Mouse (Mus musculus) ES-E14 (cell line): Measurements from ENCODE around the gene Secisbp2l. TPM values are rescaled to one million over a fixed set of nuclear protein-coding genes. Genes with fewer than 3 reads are reported as not detected.

Source experiments
- DNase-seq: peaks from one replicate; pipeline ENCODE4 v3.0.0-alpha.2; 2013; ENCODE audit warnings: low read depth, low spot score
- H3K27ac ChIP-seq: 2 replicates; pipeline ENCODE4 v1.5.1; 2012; ENCODE audit warnings: low read depth, mild to moderate bottlenecking, low read length, moderate library complexity, mixed read lengths; ENCODE audit not compliant: poor library complexity, insufficient read depth, severe bottlenecking
- H3K36me3 ChIP-seq: 2 replicates; pipeline ENCODE4 v1.6.1; 2012; ENCODE audit warnings: mild to moderate bottlenecking, low read length, moderate library complexity, mixed read lengths; ENCODE audit not compliant: control insufficient read depth, poor library complexity, insufficient read depth, severe bottlenecking
- H3K4me1 ChIP-seq, 2 experiments: fragments of 150-350 bp in 1 of 2; sonication (generic) in 1 of 2; 2 replicates each; pipeline ENCODE4 v1.6.1; 2012; ENCODE audit warnings: low read length in 2 of 2, mild to moderate bottlenecking in 1 of 2, mixed read lengths in 1 of 2; ENCODE audit not compliant: control insufficient read depth in 2 of 2, insufficient read depth in 2 of 2, poor library complexity in 1 of 2
- H3K4me3 ChIP-seq, 2 experiments: fragments of 150-350 bp in 1 of 2; sonication (generic) in 1 of 2; 2 replicates each; pipeline ENCODE4 v1.5.1; 2012; ENCODE audit warnings: low read length in 2 of 2, low read depth in 1 of 2, mild to moderate bottlenecking in 1 of 2, mixed read lengths in 1 of 2; ENCODE audit not compliant: insufficient read depth in 1 of 2, poor library complexity in 1 of 2, severe bottlenecking in 1 of 2
- H3K9ac ChIP-seq: 2 replicates; pipeline ENCODE4 v1.6.1; 2012; ENCODE audit warnings: low read depth, mild to moderate bottlenecking, low read length, mixed read lengths; ENCODE audit not compliant: poor library complexity, insufficient read depth, severe bottlenecking
- H3K9me3 ChIP-seq: fragments of 150-350 bp; sonication (generic); 2 replicates; pipeline ENCODE4 v1.6.1; 2012; ENCODE audit warnings: low read depth, mild to moderate bottlenecking, low read length; ENCODE audit not compliant: control insufficient read depth, insufficient read depth
- CHD2 ChIP-seq: IDR thresholded peaks from 2 replicates; pipeline ENCODE4 v1.6.1; 2014; ENCODE audit warnings: mild to moderate bottlenecking, low read depth, low read length, inconsistent platforms
- HCFC1 ChIP-seq: IDR thresholded peaks from 2 replicates; pipeline ENCODE4 v1.6.1; 2012; ENCODE audit warnings: low read length, inconsistent platforms, borderline replicate concordance; ENCODE audit not compliant: insufficient read depth
- MAFK ChIP-seq: IDR thresholded peaks from 2 replicates; pipeline ENCODE4 v1.6.1; 2014; ENCODE audit warnings: mild to moderate bottlenecking, low read depth, low read length, inconsistent platforms; ENCODE audit not compliant: insufficient read depth
- ZC3H11A ChIP-seq: IDR thresholded peaks from 2 replicates; pipeline ENCODE4 v1.6.1; 2012; ENCODE audit warnings: low read depth, mild to moderate bottlenecking, inconsistent platforms, low read length, borderline replicate concordance
- ZNF384 ChIP-seq: IDR thresholded peaks from 2 replicates; pipeline ENCODE4 v1.6.1; 2012; ENCODE audit warnings: low read depth, low read length, inconsistent platforms
- in situ Hi-C, 2 experiments: fragments of 600-800 bp; cut with MboI; formaldehyde crosslinking; loops; one replicate each; pipeline ENCODE4 v1.15.1; 2025; ENCODE audit warnings: low sequenced_read_pairs in 2 of 2, inconsistent platforms in 1 of 2; ENCODE audit not compliant: unreplicated experiment in 2 of 2
- total RNA-seq: library from RNA; depleted of rRNA; stranded (reverse); fragments of 300-350 nt; gene quantifications from 2 replicates; pipeline ENCODE4 v1.2.3, GENCODE M21; 2012

Gene Secisbp2l
- total RNA-seq, 1 experiment, result 14.9 TPM

GRCm38 (mm10) chr2:125792879-125793261 is 10.2 kb upstream of the Secisbp2l start:
- in situ Hi-C loops, result no loop called here
- H3K4me1 ChIP-seq, result no peaks in the 10 kb centered on the region
- TF ChIP-seq MAFK (no peak), CHD2 (no peak), ZNF384 (no peak), HCFC1 (no peak), ZC3H11A (no peak)

GRCm38 (mm10) chr2:125792144-125792878 is 9.6 kb upstream of the Secisbp2l start:
- Histone ChIP-seq H3K9me3 (no peaks in the 10 kb centered on the region), H3K27ac (no peak overlapping the region), H3K36me3 (no peaks in the 10 kb centered on the region), H3K4me3 (no peak overlapping the region), H3K4me1 (no peaks in the 10 kb centered on the region), H3K9ac (no peak overlapping the region)
- TF ChIP-seq ZC3H11A, result no peak
- no peak for TF ChIP-seq CHD2
- no peak for TF ChIP-seq ZNF384
- TF ChIP-seq MAFK, result no peak
- TF ChIP-seq HCFC1, result no peak
- in situ Hi-C loops, result no loop called here
- no peak for DNase-seq

More at GRCm38 (mm10) chr2:125792879-125793261, 10.2 kb upstream of the Secisbp2l start:
- no peak overlapping the region for H3K4me3 ChIP-seq
- no peak overlapping the region for H3K27ac ChIP-seq
- H3K36me3 ChIP-seq, result no peaks in the 10 kb centered on the region
- no peak for DNase-seq
- H3K9me3 ChIP-seq, result no peaks in the 10 kb centered on the region
- H3K9ac ChIP-seq, result no peak overlapping the region

DNA sequence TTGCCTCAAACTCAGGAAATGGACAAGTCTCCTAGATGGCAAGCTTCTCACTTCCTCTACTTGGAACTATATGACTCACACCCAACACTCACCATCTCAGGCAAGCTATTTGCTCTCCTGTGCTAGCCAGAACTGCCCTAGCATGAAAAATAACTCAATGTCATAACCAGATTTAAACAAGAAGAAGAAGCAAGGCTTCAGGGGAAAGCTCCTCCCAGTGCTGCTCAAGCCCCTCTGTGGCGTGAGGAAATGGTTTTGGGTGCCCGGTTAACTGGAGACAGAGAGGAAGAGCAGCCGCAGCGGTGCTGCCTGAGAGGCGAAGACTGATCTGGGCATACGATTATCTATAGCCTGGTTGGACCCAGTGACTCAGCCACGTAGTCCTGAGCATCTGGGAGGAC is 8.8 kb upstream of the Secisbp2l start:
- Histone ChIP-seq H3K27ac (no peak overlapping the region), H3K4me1 (no peaks in the 10 kb centered on the region), H3K36me3 (no peaks in the 10 kb centered on the region), H3K9me3 (no peaks in the 10 kb centered on the region), H3K4me3 (no peak overlapping the region), H3K9ac (no peak overlapping the region)
- TF ChIP-seq ZNF384, result no peak
- TF ChIP-seq CHD2, result no peak
- no peak for TF ChIP-seq HCFC1
- in situ Hi-C loops, result no loop called here
- DNase-seq, result no peak

GRCm38 (mm10) chr2:125790242-125790641 is 7.6 kb upstream of the Secisbp2l start:
- in situ Hi-C loops, result no loop called here
- H3K36me3 ChIP-seq, result no peaks in the 10 kb centered on the region
- no peak for TF ChIP-seq ZNF384
- TF ChIP-seq CHD2, result no peak
- TF ChIP-seq ZC3H11A, result no peak
- no peak for TF ChIP-seq MAFK
- no peak for DNase-seq
- no peak overlapping the region for H3K27ac ChIP-seq
- H3K9ac ChIP-seq, result no peak overlapping the region
- H3K4me3 ChIP-seq, result no peak overlapping the region
- no peaks in the 10 kb centered on the region for H3K4me1 ChIP-seq
- no peaks in the 10 kb centered on the region for H3K9me3 ChIP-seq

- no peaks in the 10 kb centered on the region for H3K36me3 ChIP-seq
- H3K4me1 ChIP-seq, result no peaks in the 10 kb centered on the region
- in situ Hi-C loops, result no loop called here
- no peak overlapping the region for H3K4me3 ChIP-seq
- DNase-seq, result no peak
- H3K27ac ChIP-seq, result no peak overlapping the region
- H3K9me3 ChIP-seq, result no peaks in the 10 kb centered on the region
- TF ChIP-seq MAFK (no peak), ZNF384 (no peak), ZC3H11A (no peak), HCFC1 (no peak), CHD2 (no peak)
- no peak overlapping the region for H3K9ac ChIP-seq
Measured at GRCm38 (mm10) chr2:125789265-125789664, 6.6 kb upstream of the Secisbp2l start.
